Mouse (Mus musculus) kidney, adult 18-20 months (tissue): ENCODE data around the gene Slc7a6.

ENCODE experiments used
- DNase-seq: peaks from one replicate; pipeline ENCODE4 v3.0.0; 2021

Slc7a6 gene

GRCm38 (mm10) chr8:106168356-106169016 lies at the start of gene Slc7a6:
TSS of gene Slc7a6 (plus strand) at chr8:106168857.
- DNase-seq, result peak; percentile 83

DNA sequence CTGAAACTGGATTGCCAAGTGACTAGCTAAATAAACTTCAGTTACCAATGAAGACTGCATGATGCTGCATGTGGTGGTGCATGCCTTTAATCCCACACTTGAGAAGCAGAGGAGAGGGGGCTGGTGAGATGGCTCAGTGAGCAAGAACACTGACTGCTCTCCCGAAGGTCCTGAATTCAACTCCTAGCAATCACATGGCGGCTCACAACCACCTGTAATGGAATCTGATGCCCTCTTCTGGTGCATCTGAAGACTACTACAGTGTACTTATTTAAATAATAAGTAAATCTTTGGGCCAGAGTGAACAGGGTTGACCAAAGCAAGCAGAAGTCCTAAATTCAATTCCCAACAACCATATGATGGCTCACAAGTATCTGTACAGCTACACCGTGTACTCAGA lies 45.2 kb upstream of the Slc7a6 start:
- no peak for DNase-seq

- DNase-seq, result no peak
Observed at GRCm38 (mm10) chr8:106126055-106126454, 42.6 kb upstream of the Slc7a6 start.

- DNase-seq, result no peak
Observed at GRCm38 (mm10) chr8:106127054-106127453, 41.6 kb upstream of the Slc7a6 start.

- no peak for DNase-seq
Observed at GRCm38 (mm10) chr8:106127882-106128410, 40.7 kb upstream of the Slc7a6 start.

- DNase-seq, result no peak
Observed at GRCm38 (mm10) chr8:106129232-106129930, 39.3 kb upstream of the Slc7a6 start.

DNA sequence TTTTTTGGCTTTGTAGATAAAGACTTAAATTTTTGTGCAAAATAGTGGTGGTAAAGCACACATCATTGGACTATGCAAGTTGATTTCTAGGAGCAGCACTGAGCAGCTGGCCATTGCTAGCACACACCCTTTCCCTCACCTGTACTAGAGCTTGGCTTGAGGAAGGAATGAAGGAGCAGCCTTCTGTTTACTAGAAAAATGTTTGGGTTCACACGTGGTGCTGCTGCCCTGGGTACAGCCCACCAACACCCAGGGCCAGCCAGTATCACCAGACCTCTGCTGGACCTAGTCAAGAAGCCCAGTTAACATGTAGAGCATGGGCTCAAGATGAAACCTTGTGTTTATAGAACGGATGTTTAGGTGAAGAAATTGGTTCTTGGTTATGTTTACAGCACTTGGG lies 38.7 kb upstream of the Slc7a6 start:
- DNase-seq, result no peak

DNA sequence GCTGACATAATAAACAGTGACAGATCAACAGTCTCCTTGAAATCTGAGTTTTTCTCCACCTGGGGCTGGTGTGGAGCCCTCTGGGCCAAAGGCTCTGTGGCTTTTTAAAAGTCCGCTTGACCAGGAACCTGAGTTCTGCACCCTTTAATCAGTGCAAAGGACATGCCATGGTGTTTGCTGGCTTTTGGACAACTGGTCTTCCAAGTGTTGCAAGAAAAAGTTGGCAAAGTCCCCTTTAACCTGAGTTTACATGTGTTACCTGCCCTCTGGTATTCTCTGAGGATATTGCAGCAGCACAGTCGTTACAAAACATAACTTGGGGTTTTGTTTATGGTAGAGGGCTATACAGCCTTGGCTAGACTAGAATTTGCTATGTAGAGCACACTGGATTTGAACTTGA lies 38.2 kb upstream of the Slc7a6 start:
- DNase-seq, result no peak

DNA sequence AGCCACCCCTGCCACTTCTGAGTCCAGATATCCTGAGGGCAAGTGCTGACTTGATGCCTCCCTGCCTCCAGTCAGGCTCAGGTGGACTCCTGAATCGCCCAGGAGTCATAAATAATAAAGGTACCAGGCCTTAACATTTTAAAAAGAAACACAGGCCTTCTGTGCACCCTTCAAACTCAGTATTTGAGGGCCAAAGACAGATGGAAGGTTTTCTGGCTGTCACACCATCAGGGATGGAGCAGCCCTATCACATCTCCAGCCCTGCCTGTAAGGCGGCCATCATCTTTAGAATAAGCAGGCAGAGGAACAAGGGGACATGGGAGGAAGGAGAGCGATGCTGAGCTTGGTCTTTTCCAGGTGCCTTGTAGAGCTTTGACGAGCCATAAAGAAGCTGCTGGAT lies 37.6 kb upstream of the Slc7a6 start:
- DNase-seq, result no peak

DNA sequence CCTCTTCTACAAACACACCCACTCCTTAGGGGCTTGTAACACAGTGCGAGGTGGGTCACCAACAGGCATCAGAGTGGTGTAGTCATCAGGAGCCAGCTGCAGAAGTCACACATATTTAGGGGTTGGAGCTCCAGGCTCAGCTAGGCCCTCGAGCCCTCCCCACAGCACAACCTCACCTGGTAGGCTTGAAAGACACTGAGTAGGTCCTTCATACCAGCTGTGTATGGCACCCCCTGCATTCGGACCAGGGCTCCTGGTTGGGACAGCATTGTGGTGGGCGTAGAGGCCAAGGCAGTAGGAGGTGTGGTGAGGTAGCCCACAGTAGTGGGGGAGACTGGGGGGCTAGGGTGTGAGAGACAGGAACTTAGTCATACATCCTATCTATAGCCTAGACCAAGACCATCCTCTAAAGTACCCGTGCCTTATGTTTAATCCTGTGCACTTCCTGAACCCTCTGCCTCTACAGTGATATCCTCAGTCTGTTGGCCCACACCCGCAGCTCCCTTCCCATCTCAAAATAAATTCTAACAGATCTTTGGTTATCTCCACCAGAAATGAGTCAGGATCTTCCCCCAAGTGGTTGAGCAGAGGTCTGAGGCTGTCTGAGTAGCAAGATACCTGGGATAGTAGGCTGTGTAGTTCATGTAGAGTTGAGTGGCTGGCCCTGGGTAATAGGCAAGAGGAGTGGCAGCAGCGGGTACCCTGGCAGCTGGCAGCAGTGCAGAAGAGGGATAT lies 37.0 kb upstream of the Slc7a6 start:
- no peak for DNase-seq

DNA sequence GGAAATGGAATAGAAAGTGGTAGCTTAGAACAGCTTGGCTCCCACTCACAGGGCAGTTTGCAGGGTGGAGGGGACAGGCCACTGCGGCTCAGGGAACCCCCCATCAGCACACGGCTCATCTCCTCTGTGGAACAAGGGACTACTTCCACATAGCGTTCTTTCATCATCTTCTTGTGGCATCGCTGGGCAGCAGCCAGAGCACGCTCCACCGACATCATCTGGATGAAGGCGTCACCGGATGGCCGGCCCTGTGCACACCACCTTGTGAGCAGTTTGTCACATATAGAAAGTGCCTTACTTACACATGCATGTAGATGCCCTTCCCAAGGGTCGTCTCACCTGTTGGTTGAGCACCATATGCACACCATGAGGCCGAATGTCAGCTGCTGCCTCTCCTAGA lies 36.3 kb upstream of the Slc7a6 start:
- DNase-seq, result no peak

GRCm38 (mm10) chr8:106133526-106133925 lies 35.1 kb upstream of the Slc7a6 start:
- no peak for DNase-seq

DNA sequence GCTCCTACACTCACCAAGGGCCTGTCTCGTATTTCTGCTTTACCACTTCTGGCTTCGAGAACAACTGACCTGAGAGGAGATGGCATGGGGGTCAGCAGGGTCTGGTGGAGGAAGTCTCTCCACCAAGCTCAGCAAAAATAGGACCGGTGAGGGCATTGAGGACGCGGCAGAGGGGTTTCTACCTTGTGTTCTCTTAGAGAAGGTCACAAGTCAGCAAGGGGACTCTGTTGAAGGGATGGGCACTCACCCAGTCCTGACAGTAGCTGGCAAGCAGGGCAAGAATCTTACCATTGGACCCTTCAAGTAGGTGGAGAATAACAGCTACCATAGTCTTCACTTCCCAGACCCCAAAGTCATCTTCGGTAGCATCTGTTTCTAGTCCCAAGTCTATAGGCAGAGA lies 34.7 kb upstream of the Slc7a6 start:
- DNase-seq, result no peak

GRCm38 (mm10) chr8:106134751-106135571 lies 33.7 kb upstream of the Slc7a6 start:
- DNase-seq, result peak; percentile 92

- no peak for DNase-seq
Observed at GRCm38 (mm10) chr8:106135672-106136071, 33.0 kb upstream of the Slc7a6 start.

- peak; percentile 90 for DNase-seq
Observed at GRCm38 (mm10) chr8:106136156-106137130, 32.2 kb upstream of the Slc7a6 start, which contains the start of gene Esrp2. TSS of gene Esrp2 (minus strand) at chr8:106136974.

- DNase-seq, result no peak
Observed at GRCm38 (mm10) chr8:106137218-106137905, 31.3 kb upstream of the Slc7a6 start.

DNA sequence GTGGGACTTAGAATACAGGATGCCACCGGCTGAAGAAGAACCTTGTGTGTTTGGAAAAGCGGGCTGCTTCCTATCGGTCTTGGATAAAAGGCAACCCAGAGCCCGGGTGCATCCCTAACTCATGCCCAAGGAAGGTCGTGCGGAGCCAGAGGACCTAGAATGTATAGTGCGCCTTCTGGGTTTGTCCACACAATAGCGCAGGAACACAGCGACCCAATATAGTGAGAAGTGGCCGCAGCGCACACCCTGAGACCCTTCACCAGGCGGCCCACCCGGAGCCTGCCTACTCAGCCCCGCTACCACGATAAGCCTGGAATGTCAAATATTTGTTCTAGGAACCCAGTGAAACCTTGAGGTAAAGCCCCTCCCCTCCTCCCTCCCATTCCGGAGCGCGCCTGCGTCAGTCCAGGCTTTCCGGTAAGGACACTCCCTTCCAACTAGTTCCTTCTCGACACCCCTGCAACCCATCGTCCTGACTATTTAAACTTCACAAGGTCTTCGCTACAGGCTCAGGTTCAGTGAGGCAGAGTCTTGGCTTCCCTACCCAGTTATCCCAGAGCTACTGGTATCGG lies 30.7 kb upstream of the Slc7a6 start:
- peak; percentile 85 for DNase-seq

DNA sequence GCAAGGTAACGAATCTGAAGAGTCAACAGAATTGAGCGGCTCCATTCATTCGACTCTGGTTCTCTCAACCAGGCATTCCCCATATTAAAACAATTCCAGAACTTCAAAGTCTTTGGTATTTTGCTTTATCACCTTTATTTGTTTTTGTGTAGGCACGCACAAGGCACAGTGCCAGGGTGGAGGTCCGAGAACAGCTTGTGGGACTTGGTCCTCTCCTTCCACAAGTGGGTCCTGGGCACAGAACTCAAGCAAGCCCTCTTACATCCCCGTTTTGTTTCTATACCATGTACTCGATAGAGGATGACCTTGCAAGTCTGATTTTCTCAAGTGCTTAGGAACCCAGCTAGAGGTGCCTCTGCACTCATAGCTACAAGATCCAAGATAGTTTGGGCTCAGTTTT lies 30.0 kb upstream of the Slc7a6 start:
- no peak for DNase-seq

DNA sequence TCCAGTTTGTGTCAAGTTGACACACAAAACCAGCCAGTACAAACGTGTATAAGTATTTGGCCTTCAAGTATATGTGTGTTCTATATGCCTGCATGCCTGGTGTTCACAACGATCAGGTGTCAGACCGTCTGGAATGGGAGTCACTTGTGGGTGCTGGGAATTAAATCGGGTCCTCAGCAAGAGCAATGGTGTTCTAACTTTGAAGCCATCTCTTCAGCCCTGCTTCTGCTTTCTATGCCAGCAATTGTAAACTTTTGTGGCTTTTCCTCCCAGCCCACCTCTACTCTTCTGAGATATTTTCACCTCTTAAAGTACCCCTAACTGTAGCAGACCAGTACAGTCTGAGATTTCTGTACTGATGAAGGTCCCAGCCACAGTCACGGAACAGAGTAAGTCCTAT lies 28.5 kb upstream of the Slc7a6 start:
- DNase-seq, result no peak

DNA sequence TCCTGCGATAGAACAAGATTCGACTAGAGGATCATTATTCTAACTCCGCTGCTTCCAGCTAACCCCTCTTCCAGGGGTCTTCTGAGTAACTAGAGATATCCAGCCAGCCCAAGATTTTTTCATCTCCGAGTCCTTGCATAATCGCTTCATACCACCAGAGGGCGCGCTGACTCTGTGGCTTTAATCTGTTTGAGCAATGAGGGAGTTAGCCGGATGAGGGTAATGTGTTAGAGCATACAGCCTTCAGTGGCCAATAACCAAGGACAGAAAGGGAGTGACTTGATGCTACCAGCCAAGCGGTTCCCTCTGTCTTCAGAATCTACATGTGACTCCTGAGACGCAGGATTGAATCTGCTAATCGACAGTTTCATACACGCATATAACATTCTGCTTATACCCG lies 27.9 kb upstream of the Slc7a6 start:
- peak; percentile 88 for DNase-seq
